Mouse (Mus musculus) G1E (cell line): ENCODE measurements around the gene Wipi1.

Experiments used
- CTCF ChIP-seq: IDR thresholded peaks from 2 replicates; pipeline ENCODE4 v1.5.1; 2012; ENCODE audit warnings: low read depth, low read length, inconsistent platforms, mixed read lengths
- GATA1 ChIP-seq: IDR thresholded peaks from 2 replicates; pipeline ENCODE4 v1.6.1; 2012; ENCODE audit warnings: borderline replicate concordance, low read length, inconsistent platforms, mixed read lengths
- POLR2AphosphoS5 ChIP-seq: IDR thresholded peaks from 2 replicates; pipeline ENCODE4 v1.6.1; 2012; ENCODE audit warnings: low read depth, low read length, inconsistent platforms; ENCODE audit not compliant: insufficient replicate concordance
- TAL1 ChIP-seq: conservative IDR thresholded peaks from 2 replicates; pipeline ENCODE4 v1.6.1; 2012; ENCODE audit warnings: low read depth, low read length, inconsistent platforms, mixed read lengths

DNA sequence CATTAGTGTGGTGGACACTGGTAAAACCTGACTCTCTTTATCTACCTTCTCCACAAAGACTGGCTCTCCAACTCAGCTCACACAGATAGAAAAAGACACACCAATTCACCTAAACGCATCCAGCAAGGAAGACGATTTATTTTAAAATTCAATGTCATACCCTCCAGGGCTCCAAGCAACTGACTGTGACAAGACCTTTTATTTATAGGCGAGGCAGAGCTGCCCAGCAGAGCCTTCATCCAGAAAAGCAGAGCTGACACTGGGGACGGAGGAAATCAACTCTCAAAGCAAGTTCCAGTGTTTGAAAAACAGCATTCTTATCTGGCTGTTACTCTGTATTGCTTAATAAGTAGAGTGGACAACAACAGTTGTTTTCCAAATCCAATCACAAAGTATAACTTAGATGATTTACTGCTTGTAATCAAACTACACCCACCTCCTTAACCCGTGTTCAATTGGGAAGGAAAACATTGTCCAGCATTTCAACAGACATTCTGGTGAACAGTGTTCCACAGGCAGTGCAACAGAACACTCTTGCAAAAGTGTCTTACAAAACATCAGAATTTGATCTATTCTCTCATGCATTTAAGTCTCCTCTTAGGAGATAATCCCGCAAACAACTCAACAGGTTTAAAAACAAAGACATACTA, 2.7 kb downstream of the Wipi1 start:
- TF ChIP-seq TAL1: no peak
- TF ChIP-seq CTCF: no peak
- TF ChIP-seq GATA1: no peak
- TF ChIP-seq POLR2AphosphoS5: no peak
